Mouse (Mus musculus): ENCODE results near the gene Socs1. TPM values are rescaled to one million over a fixed set of nuclear protein-coding genes. Genes with fewer than 3 reads are reported as not detected.

The Socs1 gene
- total RNA-seq, 2 experiments from 2014 or later, result 0.59 to 0.97 TPM

DNA sequence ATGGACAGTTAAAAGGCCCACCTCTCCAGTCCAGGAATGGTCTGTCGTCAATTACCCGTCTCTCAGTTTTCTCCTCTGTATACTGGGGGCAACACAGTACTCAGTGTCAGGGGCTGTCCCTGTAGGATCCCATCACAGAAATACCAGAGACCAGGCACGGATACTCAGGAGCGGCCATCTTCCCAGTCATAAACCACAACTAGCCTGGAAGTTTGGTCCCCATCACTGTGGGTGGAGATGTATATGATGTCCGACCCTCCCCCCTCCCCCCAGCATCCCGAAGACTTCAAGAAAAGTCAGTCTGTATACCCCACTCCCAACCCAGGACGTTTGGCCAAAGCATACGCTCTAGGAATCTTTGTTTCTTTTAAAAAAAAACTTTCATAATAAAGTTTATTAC is 1.9 kb downstream of the Socs1 start:
- H3K4me3 ChIP-seq, result no peak overlapping the region

DNA sequence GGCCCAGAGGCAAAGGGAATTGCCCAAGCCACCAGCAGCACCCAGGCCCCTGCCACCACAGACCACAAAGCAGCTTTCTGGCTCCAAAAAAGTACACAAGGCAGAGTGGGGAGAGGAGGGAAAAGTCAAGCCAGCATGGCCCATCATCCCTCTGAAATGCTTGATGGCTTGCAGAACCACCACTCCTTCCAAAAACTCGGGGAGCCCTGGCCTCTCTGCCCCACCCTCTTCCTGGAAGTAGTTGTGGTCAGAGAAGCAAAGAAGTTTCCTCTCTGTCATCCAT is 2.2 kb downstream of the Socs1 start:
- DNase-seq (ENCODE audit: low spot score in 2 of 2), result no peak
- Histone ChIP-seq H3K4me3 (no peak overlapping the region), H3K27ac (no peak overlapping the region)
- TF ChIP-seq CTCF (conservative IDR thresholded peaks at IDR 0.05), result no peak

More for the DNA sequence above, 1.9 kb downstream of the Socs1 start:
- no peak for DNase-seq (ENCODE audit: low spot score in 2 of 2)
- H3K27ac ChIP-seq, result no peak overlapping the region
- no peak for TF ChIP-seq CTCF (conservative IDR thresholded peaks at IDR 0.05)

DNA sequence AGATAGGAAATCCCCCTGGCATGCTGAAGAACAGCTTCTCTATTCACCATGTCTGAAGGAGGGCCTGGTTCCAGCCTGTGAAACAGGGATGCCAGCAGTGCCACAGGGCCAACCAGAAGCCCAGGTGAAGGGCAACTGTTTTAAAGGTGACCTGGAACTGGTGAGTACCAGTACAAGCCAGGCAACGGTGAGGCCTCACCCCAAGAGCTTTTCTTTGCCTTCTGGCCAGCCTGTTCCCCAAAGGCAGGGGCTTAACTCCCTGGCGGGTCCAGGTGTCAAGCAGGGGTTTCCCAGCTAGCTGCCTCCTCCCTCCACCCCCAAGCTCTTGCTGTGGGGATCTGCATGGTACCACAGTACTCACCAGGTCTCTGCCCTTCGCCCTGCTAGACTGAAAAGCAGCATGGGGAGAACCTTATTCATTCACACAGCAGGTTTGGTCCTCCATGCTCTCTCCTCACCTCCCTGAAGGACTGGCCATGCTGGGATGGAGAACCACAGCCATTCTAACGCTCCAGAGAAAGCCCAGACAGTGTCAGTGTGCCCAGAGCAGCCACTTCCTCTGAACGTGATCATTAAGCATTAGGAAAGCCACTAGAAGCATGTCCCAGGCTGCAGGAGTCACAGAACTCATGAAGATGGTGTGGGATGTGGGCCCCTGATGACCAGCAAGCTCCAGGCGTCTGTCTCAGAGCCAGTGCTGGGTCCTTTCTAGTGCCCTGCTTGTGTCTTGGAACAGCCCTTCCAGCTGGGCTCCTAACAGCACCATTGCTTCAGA is 2.8 kb downstream of the Socs1 start:
- no peak overlapping the region for H3K4me3 ChIP-seq
- TF ChIP-seq CTCF (conservative IDR thresholded peaks at IDR 0.05), result no peak
- no peak overlapping the region for H3K27ac ChIP-seq
- DNase-seq (ENCODE audit: low spot score in 2 of 2), result no peak

DNA sequence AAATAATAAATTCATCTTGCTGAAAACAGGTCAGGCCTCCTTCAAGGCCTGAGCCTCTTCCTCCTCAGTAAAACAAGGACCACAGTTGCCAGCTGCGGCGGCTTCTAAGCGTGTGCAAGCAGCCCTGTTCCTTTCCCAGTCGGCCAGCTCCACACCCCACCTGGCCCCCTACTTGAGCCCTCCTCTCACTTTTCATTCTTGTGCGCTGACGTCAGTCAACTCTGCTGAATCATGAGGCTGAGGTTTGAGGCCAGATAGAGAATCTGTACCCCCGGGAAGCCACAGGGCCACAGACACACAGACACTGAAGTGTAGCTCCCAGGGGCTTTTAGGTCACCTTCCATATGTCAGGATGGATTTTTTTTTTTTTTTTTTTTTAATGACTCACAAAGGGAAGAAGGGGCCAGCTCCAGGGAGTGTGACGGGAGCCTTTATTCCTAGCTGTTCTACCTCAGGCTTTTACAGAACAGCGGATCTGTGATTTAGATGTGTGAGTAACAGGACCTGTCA is 3.4 kb downstream of the Socs1 start:
- H3K27ac ChIP-seq, result no peak overlapping the region
- no peak for TF ChIP-seq CTCF (conservative IDR thresholded peaks at IDR 0.05)
- DNase-seq (ENCODE audit: low spot score in 2 of 2), result no peak
- no peak overlapping the region for H3K4me3 ChIP-seq

DNA sequence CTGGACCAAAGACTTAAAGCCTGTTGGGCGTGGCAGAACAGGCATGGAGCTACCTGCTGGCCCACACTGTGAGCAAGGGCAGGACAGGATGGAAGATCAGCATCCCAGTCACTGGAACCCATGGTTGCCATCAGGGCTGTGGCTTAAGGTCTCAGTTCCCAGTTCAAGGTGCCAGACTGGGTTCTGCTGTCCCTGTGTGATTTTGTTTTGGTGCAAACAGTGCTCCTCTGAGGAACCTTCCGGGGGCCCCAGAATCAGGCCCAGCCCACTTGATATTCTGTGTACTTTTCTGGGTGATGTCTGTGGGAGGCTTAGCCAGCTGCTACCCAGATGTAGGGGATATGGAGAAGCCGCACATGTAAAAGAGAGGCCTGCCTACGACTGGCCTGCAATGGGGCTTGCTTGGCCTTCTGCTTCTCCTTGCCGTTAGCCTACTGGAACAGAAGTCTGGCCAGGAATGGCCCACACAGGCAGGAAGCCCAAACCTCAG is 4.7 kb downstream of the Socs1 start:
- DNase-seq (ENCODE audit: low spot score in 2 of 2), result no peak
- TF ChIP-seq CTCF (conservative IDR thresholded peaks at IDR 0.05), result no peak
- no peak overlapping the region for H3K4me3 ChIP-seq
- no peak overlapping the region for H3K27ac ChIP-seq

DNA sequence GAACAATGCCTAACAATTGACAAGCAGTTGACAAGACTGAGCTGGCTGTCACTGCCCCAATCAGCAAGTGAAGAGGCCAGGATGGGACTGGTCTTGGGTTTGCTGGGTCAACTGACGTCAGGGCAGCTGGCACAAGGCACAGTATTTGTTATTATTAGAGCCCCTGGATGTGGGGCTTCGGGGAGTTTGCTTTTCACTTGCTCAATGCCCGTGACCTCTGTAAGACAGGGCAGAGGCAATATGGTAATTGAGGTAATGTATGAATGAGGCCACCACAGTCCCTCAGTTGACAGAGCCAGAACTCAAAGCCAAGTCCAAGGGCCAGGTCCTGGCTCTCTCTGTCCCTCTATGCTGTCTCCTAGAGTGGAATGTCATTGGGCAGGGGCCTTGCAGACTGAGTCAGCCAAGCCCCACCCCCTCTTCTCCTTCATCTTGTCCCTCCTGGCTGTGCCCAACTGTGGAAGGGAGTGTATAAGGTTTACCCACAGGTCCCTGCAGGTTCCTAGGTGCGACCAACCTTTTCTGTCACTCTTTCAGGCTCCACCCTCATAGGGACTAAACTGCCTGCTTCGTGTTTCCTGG is 7.7 kb downstream of the Socs1 start:
- no peak for DNase-seq (ENCODE audit: low spot score in 2 of 2)
- no peak overlapping the region for H3K27ac ChIP-seq
- TF ChIP-seq CTCF (conservative IDR thresholded peaks at IDR 0.05), result no peak
- H3K4me3 ChIP-seq, result no peak overlapping the region

DNA sequence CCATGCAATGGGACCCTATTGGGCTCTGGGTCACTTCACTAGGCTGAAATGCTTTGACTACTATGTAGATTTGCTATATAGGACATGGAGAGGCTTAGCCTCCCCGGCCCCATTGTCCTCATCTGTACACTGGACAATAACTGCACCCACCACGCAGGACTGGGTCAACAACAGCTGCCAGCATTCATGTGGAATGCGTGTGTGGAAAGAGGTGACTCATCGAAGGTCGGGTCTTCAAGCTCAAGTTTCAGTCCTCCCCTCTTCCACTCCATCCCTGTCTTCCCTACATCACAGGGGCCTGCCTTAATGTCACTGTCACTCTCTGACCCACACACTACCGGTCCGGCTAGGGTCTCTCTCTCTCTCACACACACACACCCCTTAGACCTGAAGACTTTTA is 9.0 kb downstream of the Socs1 start:
- Histone ChIP-seq H3K27ac (no peak overlapping the region), H3K4me3 (no peak overlapping the region)
- no peak for DNase-seq (ENCODE audit: low spot score in 2 of 2)
- TF ChIP-seq CTCF (conservative IDR thresholded peaks at IDR 0.05), result no peak

DNA sequence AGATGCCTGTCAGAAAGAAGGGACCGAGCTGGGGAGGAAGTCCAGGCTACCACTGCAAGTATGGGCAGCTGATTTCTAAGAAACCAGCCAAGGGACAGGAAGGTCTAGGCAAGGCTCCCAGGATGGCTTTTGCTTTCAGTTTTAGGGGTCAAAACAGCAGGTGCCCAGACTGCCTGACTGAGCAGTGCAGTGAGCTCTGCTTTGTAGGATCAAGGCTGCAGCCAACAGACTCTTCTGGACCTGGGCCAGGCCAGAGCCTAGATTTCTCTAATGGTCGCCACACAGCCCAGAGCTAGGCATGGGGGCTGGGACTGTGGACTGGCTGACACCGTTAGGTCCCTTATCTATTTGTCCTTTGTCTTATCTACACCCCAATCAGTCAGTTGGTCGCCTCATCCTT is 10.6 kb downstream of the Socs1 start:
- DNase-seq (ENCODE audit: low spot score in 2 of 2), result no peak
- no peak overlapping the region for H3K27ac ChIP-seq
- no peak overlapping the region for H3K4me3 ChIP-seq
- TF ChIP-seq CTCF (conservative IDR thresholded peaks at IDR 0.05), result no peak

DNA sequence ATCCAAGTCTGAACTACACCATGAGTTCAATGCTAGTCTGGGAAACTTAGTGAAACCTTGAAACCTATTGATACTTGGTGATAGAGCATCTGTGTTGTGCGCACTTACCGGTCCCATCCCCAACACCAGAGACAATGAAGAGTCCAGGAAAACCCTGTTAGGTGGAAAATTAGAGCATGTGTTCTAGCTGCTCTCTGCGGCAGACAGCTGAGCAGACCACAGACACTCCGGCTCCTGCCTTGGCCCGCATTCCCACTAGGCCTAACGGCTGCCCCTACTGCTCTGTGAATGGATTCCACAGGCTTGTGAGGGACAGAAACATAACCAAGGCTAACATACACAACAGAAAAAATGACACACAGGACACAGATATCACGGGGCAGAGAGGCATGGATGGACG is 11.8 kb downstream of the Socs1 start:
- DNase-seq (ENCODE audit: low spot score in 2 of 2), result no peak
- Histone ChIP-seq H3K27ac (no peak overlapping the region), H3K4me3 (no peak overlapping the region)
- no peak for TF ChIP-seq CTCF (conservative IDR thresholded peaks at IDR 0.05)

DNA sequence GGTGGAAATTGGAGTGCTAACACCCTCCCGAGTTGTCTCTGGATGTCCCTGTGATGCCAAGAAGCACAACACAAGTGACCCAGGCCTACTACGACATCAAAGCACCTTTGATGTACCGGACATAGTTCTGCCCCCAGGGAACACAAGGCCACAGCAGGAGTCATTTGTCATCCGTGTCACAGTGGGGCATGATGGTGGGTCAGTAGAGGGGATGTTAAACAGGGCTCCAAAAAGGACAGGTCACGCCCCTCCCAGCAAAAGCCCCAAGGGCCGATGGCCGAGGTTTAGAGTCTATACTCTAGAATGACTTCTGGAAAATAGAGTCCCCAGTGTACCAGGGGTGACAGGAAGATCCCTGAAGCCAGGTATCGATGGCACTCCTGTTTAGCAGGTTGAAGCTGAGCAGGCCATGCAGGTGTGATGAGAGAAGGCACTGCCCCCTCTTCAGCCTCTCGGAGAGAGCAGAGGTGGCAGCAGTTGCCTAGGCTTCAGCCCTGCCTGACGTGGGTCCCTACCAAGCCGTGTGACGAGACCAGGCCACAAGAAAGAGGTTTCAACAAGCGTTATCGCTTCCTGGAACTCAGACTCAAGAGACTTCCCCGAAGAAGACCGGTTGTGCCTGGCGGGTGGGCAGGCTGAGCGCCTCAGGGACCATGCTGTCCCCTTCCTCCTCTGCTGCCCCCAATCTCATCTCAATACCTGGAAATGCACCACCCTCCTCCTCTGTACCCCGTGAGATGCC is 13.4 kb downstream of the Socs1 start:
- Histone ChIP-seq H3K4me3 (no peak overlapping the region), H3K27ac (no peak overlapping the region)
- DNase-seq (ENCODE audit: low spot score in 2 of 2), result no peak
- TF ChIP-seq CTCF (conservative IDR thresholded peaks at IDR 0.05), result no peak

DNA sequence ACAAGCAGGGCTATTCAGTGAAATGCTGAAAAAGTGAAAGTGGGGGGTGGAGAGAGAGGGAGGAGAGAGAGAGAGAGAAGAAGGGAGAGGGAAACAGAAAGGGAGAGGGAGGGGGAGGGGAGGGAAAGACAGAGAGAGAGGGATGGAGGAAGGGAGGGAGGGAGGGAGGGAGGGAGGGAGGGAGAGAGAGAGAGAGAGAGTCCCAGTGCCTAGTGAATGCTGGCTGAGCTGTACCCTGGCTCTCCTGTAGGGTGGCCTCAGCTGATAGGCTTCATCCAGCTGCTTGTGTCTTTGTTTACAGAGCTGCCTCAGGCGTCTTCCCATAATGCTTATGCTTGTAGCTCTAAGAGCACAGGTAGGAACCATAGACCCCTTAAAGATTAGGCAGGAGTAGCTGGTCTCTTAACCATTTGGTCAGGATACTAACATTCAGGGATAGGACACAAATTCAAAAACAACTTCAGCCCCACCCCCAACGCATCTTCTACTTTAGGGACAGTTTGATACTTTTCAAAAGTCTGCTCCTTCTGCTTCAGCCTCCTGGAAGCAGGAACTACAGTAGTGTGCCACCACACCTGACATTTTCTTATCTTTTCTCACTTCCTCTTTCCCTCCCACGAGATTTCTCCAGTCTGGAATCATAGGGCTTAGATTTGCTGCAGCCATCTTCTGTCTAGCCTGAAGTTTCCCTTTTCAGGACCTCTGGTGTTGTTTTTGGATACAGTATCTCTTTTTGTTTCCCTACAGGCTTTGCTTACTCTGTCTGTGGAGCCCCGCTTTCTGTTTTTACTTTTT is 14.6 kb downstream of the Socs1 start:
- Histone ChIP-seq H3K4me3 (no peak overlapping the region), H3K27ac (no peak overlapping the region)
- peak; percentile 38 for TF ChIP-seq CTCF (conservative IDR thresholded peaks at IDR 0.05)

DNA sequence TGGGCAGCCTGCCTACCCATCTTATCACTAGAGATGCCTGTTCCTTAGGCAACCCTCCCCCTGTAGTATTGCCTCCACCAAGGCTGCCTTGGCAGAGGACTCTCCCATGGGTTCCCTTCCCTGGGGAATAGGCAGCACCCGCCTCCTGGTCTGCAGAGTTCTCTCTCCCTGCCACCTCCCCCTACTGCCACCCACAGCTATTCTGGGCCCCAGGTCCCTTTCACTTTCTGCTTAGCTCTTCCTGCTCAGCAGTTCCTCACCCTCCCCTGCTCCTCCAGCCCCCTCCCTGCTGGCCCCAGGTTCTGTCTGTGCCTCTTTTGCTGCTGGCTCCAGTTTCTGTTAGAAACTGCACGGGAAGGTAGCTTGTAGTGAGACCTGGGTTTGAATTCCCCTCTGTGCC is 15.7 kb downstream of the Socs1 start:
- TF ChIP-seq CTCF (conservative IDR thresholded peaks at IDR 0.05), result no peak
- peak in 1 of 2 experiments; percentile 19 for DNase-seq (ENCODE audit: low spot score in 2 of 2)
- no peak overlapping the region for H3K4me3 ChIP-seq
- H3K27ac ChIP-seq, result no peak overlapping the region

More for the DNA sequence above, 14.6 kb downstream of the Socs1 start:
- no peak for DNase-seq (ENCODE audit: low spot score in 2 of 2)

DNA sequence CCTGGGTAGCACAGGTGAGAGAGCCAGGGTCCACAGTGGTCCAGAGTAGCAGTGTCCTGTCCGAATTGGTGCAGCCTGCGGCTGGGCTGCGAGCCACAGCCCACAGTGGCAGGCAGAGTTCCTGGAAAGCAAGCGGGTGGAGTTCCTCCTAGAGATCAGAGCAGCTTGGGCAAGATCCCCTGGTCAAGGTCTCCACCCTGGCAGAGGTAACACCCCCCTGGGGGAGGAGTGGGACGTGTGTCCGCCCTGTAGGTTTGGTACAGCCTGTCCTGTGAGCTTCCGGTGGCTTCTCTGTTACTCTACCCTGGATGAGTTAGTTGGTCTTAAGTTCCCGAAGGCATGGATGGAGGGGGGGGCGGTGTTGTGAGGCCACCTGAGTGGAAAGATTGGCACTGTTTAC is 16.5 kb downstream of the Socs1 start:
- no peak for TF ChIP-seq CTCF (conservative IDR thresholded peaks at IDR 0.05)
- Histone ChIP-seq H3K27ac (no peak overlapping the region), H3K4me3 (no peak overlapping the region)
- no peak for DNase-seq (ENCODE audit: low spot score in 2 of 2)

Measured in layer of hippocampus, adult 2 months (tissue).